Mouse (Mus musculus): ENCODE data around the gene Sat2.

The Sat2 gene

GRCm38 (mm10) chr11:69621571-69622268, at the start of gene Sat2:
Gene Sat2, plus strand, starts transcription at chr11:69622024.
- peak; percentile 57 for DNase-seq

- DNase-seq = no peak
These were observed 46.6 kb upstream of the Sat2 start for GRCm38 (mm10) chr11:69575220-69575619.

- DNase-seq = no peak
These were observed 45.5 kb upstream of the Sat2 start for GRCm38 (mm10) chr11:69576307-69576706.

- DNase-seq = no peak
These were observed 43.5 kb upstream of the Sat2 start for GRCm38 (mm10) chr11:69578301-69578700.

GRCm38 (mm10) chr11:69579128-69580017, 42.5 kb upstream of the Sat2 start:
- peak; percentile 99 for DNase-seq

GRCm38 (mm10) chr11:69580091-69580514, 41.7 kb upstream of the Sat2 start, which contains the start of the genes Wrap53 and Trp53:
Gene Wrap53, minus strand, starts transcription at chr11:69580255.
Gene Trp53, plus strand, starts transcription at chr11:69580359.
- DNase-seq = peak; percentile 96

- DNase-seq = no peak
These were observed 41.2 kb upstream of the Sat2 start for GRCm38 (mm10) chr11:69580572-69581146.

GRCm38 (mm10) chr11:69581147-69581688, 40.6 kb upstream of the Sat2 start:
- peak; percentile 92 for DNase-seq

GRCm38 (mm10) chr11:69581814-69582213, 40.0 kb upstream of the Sat2 start:
- DNase-seq = no peak

- no peak for DNase-seq
These were observed 39.5 kb upstream of the Sat2 start for GRCm38 (mm10) chr11:69582230-69582805.

GRCm38 (mm10) chr11:69584008-69584407, 37.8 kb upstream of the Sat2 start:
- DNase-seq = no peak

- no peak for DNase-seq
These were observed 36.9 kb upstream of the Sat2 start for GRCm38 (mm10) chr11:69584937-69585336.

- no peak for DNase-seq
These were observed 36.0 kb upstream of the Sat2 start for GRCm38 (mm10) chr11:69585718-69586325.

- DNase-seq = no peak
These were observed 32.5 kb upstream of the Sat2 start for GRCm38 (mm10) chr11:69589207-69589834.

GRCm38 (mm10) chr11:69590622-69591021, 31.2 kb upstream of the Sat2 start:
- no peak for DNase-seq

- no peak for DNase-seq
These were observed 30.4 kb upstream of the Sat2 start for GRCm38 (mm10) chr11:69591424-69591823.

- DNase-seq = no peak
These were observed 29.8 kb upstream of the Sat2 start for GRCm38 (mm10) chr11:69591899-69592637.

GRCm38 (mm10) chr11:69592799-69593198, 29.0 kb upstream of the Sat2 start:
- no peak for DNase-seq

- DNase-seq = no peak
These were observed 27.0 kb upstream of the Sat2 start for GRCm38 (mm10) chr11:69594853-69595252.

- DNase-seq = no peak
These were observed 22.4 kb upstream of the Sat2 start for GRCm38 (mm10) chr11:69599436-69599835.

- peak; percentile 31 for DNase-seq
These were observed 21.7 kb upstream of the Sat2 start for GRCm38 (mm10) chr11:69600098-69600497.
